Mouse (Mus musculus) liver, postnatal 0 days (tissue): ENCODE results near the gene Cog4.

Experiments
- CTCF ChIP-seq: sonication (generic); IDR thresholded peaks from 2 replicates; pipeline ENCODE4 v1.5.1; 2016; ENCODE audit warnings: antibody characterized with exemption, low read depth
- EP300 ChIP-seq: IDR thresholded peaks from 2 replicates; pipeline ENCODE4 v1.6.1; 2016; ENCODE audit warnings: antibody characterized with exemption, low read depth, mild to moderate bottlenecking

DNA sequence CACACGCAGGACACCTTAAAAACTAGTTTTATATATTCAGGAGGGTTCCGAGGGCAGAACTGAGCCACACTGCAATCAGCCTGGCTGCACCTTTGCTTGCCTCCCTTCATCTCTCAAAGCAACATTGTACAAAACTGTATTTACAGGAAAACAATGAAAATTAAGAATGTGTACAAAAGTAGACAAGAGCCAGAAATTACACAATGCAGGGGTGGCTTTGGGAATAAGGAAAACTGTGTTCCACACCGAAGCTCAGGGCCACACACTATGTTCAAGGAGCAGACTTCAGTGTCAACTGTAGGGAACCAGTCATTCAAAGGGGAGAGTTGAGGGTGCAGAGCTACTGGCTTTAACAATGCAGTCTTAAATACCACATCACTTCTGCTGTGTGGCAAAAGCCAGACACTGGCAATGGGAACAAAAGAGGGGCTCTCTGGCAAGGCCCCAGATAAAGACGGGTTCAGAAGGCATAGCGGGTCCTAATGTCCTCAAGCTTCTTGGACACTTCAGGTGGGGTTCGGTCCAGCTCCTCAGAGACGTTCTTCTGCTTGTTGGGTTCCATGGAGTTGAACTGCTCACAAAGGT is 35.8 kb upstream of the Cog4 start:
- TF ChIP-seq CTCF, result no peak
- TF ChIP-seq EP300, result no peak
